Mouse (Mus musculus): Measurements from ENCODE around the gene Mecom. TPM values are rescaled to one million over a fixed set of nuclear protein-coding genes. Genes with fewer than 3 reads are reported as not detected.

Mecom gene
- 2.2 and 2.4 TPM in 2 replicates for polyA plus RNA-seq (2015; fragmentation: Nextera tagmentation; extraction: Ambion mirVana)

DNA sequence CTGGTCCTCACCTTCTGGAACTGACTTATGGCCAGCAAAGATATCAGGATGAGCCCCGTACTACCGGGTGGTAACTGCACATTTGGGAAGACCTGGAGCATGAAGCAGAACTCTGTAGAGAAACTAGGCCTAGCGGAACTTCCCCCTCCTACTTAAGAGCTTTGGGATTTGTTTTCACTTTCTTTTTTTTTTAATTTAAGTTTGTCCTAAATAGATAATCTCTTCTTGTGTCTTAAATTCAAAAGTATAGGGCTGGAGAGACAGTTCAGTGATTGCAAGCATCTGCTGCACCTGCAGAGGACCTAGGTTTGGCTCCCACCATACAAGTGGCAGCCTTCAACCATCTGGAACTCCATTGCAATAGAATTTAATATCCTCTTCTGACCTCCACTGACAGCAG lies at the start of gene Mecom:
Gene Mecom (minus strand): TSS at position 101 of the 400 bp plus-strand sequence.

Other genes starting within 250 kb of the Mecom start
- not detected in 2 replicates for gene Actrt3, start 51.9 kb upstream of the Mecom start, polyA plus RNA-seq (2015; fragmentation: Nextera tagmentation; extraction: Ambion mirVana)
- gene Mynn, start 54.1 kb upstream of the Mecom start, polyA plus RNA-seq (2015; fragmentation: Nextera tagmentation; extraction: Ambion mirVana): 14.1 and 14.5 TPM in 2 replicates
- gene Lrriq4, start 96.5 kb upstream of the Mecom start, polyA plus RNA-seq (2015; fragmentation: Nextera tagmentation; extraction: Ambion mirVana): not detected in 2 replicates
- 0.20 and 0.33 TPM in 2 replicates for gene Lrrc34, start 99.9 kb upstream of the Mecom start, polyA plus RNA-seq (2015; fragmentation: Nextera tagmentation; extraction: Ambion mirVana)
- not detected in 2 replicates for gene Lrrc31, start 151.8 kb upstream of the Mecom start, polyA plus RNA-seq (2015; fragmentation: Nextera tagmentation; extraction: Ambion mirVana)
- gene Samd7, start 198.3 kb upstream of the Mecom start, polyA plus RNA-seq (2015; fragmentation: Nextera tagmentation; extraction: Ambion mirVana): 0.04 and 0.07 TPM in 2 replicates
- gene Sec62, start 244.9 kb upstream of the Mecom start, polyA plus RNA-seq (2015; fragmentation: Nextera tagmentation; extraction: Ambion mirVana): 96.5 and 100 TPM in 2 replicates

Data from spleen, postnatal 0 days (tissue).